Mouse (Mus musculus): Measurements from ENCODE around the gene Aff1. TPM values are rescaled to one million over a fixed set of nuclear protein-coding genes. Genes with fewer than 3 reads are reported as not detected.
A peak's percentile ranks its signal among the peaks of the same experiment; 100 is the strongest.

Aff1 gene
- polyA plus RNA-seq, 1 experiment from 2014 or later: 4.3 TPM

DNA sequence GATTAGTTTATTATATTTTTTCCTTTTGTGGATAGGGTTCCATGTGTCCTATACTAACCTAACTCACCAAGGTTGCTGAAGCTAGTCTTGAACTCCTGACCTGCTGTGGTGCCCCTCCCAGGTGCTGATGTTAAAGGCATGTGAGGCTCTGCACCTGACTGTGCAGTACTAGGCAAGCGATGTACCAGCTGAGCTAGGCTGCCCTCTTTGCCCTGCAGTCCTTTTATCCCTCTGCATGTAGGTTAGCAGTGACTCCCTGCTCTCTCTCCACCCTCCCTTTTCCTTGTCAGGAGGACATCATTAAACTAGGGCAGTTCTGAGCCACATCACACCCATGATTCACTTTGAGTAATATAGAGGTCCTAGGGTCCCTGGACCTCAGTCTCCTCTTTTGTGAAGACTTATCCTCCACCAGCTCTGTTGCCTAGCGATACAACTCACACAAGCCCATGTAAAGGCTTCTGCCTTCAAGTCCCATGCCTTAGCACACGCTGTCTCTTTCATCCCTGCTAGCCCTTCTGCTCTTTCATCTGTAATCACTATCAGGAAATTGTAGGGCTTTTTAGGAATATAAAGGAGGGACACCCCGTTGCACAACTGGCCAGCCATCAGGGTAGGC, 35.7 kb downstream of the Aff1 start:
- Histone ChIP-seq H3K4me1 (replicated peaks; ENCODE audit: control insufficient read depth, insufficient read depth) (no peaks in the 10 kb centered on the region), H3K9ac (ENCODE audit: low read length) (no peak overlapping the region), H3K27ac (replicated peaks) (no peak overlapping the region), H3K4me3 (ENCODE audit: low read depth, low read length) (no peak overlapping the region), H3K27me3 (ENCODE audit: control insufficient read depth, insufficient read depth, low read length) (no peaks in the 10 kb centered on the region), H3K36me3 (ENCODE audit: control insufficient read depth, insufficient read depth, low read length) (no peaks in the 10 kb centered on the region), H3K9me3 (ENCODE audit: control insufficient read depth, low read length) (no peaks in the 10 kb centered on the region), H3K4me2 (replicated peaks; ENCODE audit: low read depth) (no peak overlapping the region)
- ATAC-seq (ENCODE audit: low FRiP score, low TSS enrichment) (no peak), DNase-seq (ENCODE audit: low spot score) (no peak)
- 84% methylated on average over 4 of the region's 4 CpGs for WGBS
- TF ChIP-seq EP300 (optimal IDR thresholded peaks at IDR 0.05) (no peak), CTCF (IDR thresholded peaks at IDR 0.05; ENCODE audit: low read depth) (no peak)

DNA sequence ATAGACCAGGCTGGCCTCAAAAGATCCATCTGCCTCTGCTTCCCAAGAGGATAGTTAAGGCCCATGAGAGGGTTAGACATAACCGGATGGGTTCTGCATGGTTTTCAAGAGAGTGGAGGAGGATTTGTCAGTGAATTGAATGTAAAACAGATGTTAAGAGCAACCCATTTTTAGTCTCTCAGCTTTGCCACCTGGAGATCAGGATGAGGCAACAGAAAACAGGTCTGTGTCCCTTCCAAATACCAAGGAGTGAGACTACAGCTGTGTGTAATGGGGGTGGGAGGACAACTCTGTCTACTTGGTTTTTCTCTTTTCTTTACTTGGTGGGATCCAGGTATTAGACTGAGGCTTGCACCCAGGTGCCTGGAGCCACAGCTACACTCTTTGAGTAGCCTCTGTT, 37.1 kb downstream of the Aff1 start:
- ATAC-seq (ENCODE audit: low FRiP score, low TSS enrichment): no peak
- H3K4me3 ChIP-seq (ENCODE audit: low read depth, low read length): no peak overlapping the region
- H3K9me3 ChIP-seq (ENCODE audit: control insufficient read depth, low read length): no peaks in the 10 kb centered on the region
- TF ChIP-seq EP300 (optimal IDR thresholded peaks at IDR 0.05) (no peak), CTCF (IDR thresholded peaks at IDR 0.05; ENCODE audit: low read depth) (no peak)
- no peaks in the 10 kb centered on the region for H3K36me3 ChIP-seq (ENCODE audit: control insufficient read depth, insufficient read depth, low read length)
- no peak for DNase-seq (ENCODE audit: low spot score)
- H3K4me2 ChIP-seq (replicated peaks; ENCODE audit: low read depth): no peak overlapping the region
- no peaks in the 10 kb centered on the region for H3K4me1 ChIP-seq (replicated peaks; ENCODE audit: control insufficient read depth, insufficient read depth)
- no peak overlapping the region for H3K27ac ChIP-seq (replicated peaks)
- H3K27me3 ChIP-seq (ENCODE audit: control insufficient read depth, insufficient read depth, low read length): no peaks in the 10 kb centered on the region
- no peak overlapping the region for H3K9ac ChIP-seq (ENCODE audit: low read length)
- WGBS: 74% methylated on average over 1 of the region's 1 CpGs

DNA sequence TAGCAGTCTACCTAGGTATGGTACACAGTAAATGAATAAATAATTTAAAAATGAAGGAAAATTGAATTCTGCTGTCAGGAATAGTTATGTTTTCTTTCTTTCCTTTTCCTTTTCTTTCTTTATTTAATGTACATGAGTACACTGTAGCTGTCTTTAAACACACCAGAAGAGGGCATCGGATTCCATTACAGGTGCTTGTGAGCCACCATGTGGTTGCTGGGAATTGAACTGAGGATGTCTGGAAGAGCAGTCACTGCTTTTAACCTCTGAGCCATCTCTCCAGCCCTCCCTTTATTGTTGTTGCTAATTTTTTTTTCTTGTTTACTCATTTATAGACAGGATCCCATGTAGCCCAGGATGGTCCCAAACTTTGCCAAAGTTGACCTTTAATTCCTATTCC, 38.0 kb downstream of the Aff1 start:
- Histone ChIP-seq H3K4me3 (ENCODE audit: low read depth, low read length) (no peak overlapping the region), H3K27me3 (ENCODE audit: control insufficient read depth, insufficient read depth, low read length) (no peaks in the 10 kb centered on the region), H3K36me3 (ENCODE audit: control insufficient read depth, insufficient read depth, low read length) (no peaks in the 10 kb centered on the region), H3K4me2 (replicated peaks; ENCODE audit: low read depth) (no peak overlapping the region), H3K9ac (ENCODE audit: low read length) (no peak overlapping the region), H3K9me3 (ENCODE audit: control insufficient read depth, low read length) (no peaks in the 10 kb centered on the region), H3K27ac (replicated peaks) (no peak overlapping the region), H3K4me1 (replicated peaks; ENCODE audit: control insufficient read depth, insufficient read depth) (no peaks in the 10 kb centered on the region)
- DNase-seq (ENCODE audit: low spot score): no peak
- TF ChIP-seq CTCF (IDR thresholded peaks at IDR 0.05; ENCODE audit: low read depth) (peak; percentile 14; the same call in 1 of the 2 replicates), EP300 (optimal IDR thresholded peaks at IDR 0.05) (no peak)
- 95% methylated on average over 1 of the region's 1 CpGs for WGBS
- no peak for ATAC-seq (ENCODE audit: low FRiP score, low TSS enrichment)

DNA sequence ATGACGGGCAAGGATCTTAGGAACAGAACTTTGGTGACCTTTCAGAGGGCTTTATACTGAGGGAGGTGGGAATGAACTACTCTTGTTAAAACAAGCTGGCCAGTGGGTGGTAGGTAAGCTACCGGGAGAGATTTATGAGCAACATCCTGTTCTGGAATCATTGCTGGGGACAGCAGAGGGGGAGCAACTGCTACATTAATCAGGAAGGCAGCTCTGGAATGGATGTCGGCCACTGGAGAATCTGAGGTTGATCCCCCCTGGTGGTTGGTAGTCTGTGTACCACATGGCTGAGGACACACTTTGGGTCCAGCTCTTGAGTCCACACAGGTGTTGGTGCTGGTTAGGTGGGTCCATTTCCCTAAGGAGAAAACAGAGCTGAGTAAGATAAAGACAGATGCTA, 38.6 kb downstream of the Aff1 start:
- Histone ChIP-seq H3K9ac (ENCODE audit: low read length) (no peak overlapping the region), H3K27me3 (ENCODE audit: control insufficient read depth, insufficient read depth, low read length) (no peaks in the 10 kb centered on the region), H3K36me3 (ENCODE audit: control insufficient read depth, insufficient read depth, low read length) (no peaks in the 10 kb centered on the region), H3K27ac (replicated peaks) (no peak overlapping the region), H3K4me1 (replicated peaks; ENCODE audit: control insufficient read depth, insufficient read depth) (no peaks in the 10 kb centered on the region), H3K4me3 (ENCODE audit: low read depth, low read length) (no peak overlapping the region), H3K4me2 (replicated peaks; ENCODE audit: low read depth) (no peak overlapping the region), H3K9me3 (ENCODE audit: control insufficient read depth, low read length) (no peaks in the 10 kb centered on the region)
- 32% methylated on average over 3 of the region's 3 CpGs for WGBS
- TF ChIP-seq EP300 (optimal IDR thresholded peaks at IDR 0.05) (no peak), CTCF (IDR thresholded peaks at IDR 0.05; ENCODE audit: low read depth) (no peak; the same call in 1 of the 2 replicates)
- no peak for ATAC-seq (ENCODE audit: low FRiP score, low TSS enrichment)
- no peak for DNase-seq (ENCODE audit: low spot score)

DNA sequence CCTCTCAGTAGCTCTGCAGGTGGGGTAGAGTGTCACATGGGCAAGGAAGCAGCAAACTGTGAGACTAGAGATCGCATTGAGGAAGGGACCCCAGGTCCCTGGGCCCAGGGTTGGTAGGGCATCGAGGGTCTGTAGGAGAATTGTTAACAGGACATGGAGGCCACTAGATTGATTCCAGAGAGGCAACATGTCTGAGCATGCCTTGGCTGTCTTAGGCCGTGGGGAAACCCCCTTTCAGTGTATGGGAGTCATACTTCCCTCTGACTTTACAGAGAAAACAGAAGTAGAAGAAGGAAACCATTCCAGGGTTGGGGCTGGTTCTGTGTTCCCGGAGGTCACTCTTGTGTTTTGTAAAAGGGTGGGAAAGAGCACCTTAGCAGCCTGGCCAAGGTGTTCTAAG, 40.4 kb downstream of the Aff1 start:
- H3K9me3 ChIP-seq (ENCODE audit: control insufficient read depth, low read length): no peaks in the 10 kb centered on the region
- ATAC-seq (ENCODE audit: low FRiP score, low TSS enrichment) (no peak), DNase-seq (ENCODE audit: low spot score) (no peak)
- H3K4me3 ChIP-seq (ENCODE audit: low read depth, low read length): no peak overlapping the region
- 0 out of 2 replicates have a peak overlapping the region, but pooled peaks have one; percentile 30 for H3K27ac ChIP-seq (replicated peaks)
- no peaks in the 10 kb centered on the region for H3K36me3 ChIP-seq (ENCODE audit: control insufficient read depth, insufficient read depth, low read length)
- 79% methylated on average over 4 of the region's 4 CpGs for WGBS
- no peaks in the 10 kb centered on the region for H3K4me1 ChIP-seq (replicated peaks; ENCODE audit: control insufficient read depth, insufficient read depth)
- no peak overlapping the region for H3K9ac ChIP-seq (ENCODE audit: low read length)
- H3K4me2 ChIP-seq (replicated peaks; ENCODE audit: low read depth): no peak overlapping the region
- TF ChIP-seq CTCF (IDR thresholded peaks at IDR 0.05; ENCODE audit: low read depth): no peak
- no peak for TF ChIP-seq EP300 (optimal IDR thresholded peaks at IDR 0.05)
- H3K27me3 ChIP-seq (ENCODE audit: control insufficient read depth, insufficient read depth, low read length): no peaks in the 10 kb centered on the region

DNA sequence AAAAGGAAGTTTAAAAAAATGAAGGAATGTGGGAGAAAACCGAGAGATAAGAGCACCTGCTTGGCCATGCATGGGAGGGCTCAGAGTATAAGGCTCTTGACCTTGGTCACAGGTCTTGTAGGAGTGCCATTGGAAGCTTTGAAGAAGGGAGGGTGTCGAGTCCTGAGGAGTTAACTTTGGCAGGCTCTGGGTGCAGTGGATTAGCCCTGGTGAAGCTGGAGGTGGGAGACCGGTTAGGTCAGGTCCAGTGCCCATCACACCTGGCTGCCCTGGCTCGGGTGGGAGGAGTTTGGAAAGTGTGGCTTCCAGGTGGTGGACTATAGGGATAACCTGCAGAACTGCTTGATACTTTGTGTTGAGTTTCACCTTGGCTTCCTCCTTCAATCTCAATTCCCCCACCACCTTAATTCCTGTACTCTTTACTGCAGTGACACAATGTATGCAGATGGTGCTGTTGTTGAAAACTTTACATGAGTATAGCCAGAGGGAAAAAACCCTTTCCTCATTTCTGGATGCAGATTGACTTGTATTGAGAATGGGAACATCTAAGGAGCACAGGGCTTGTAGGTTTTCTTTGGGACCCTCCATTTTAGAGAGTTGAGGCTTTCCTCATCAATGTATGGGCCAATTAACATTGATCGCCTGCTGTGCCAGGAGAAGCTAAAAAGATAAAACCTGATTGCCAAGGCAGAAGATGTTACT, 43.4 kb downstream of the Aff1 start:
- 52% methylated on average over 5 of the region's 5 CpGs for WGBS
- no peak overlapping the region for H3K4me2 ChIP-seq (replicated peaks; ENCODE audit: low read depth)
- ATAC-seq (ENCODE audit: low FRiP score, low TSS enrichment) (peak; percentile 41; the same call in 1 of the 2 replicates), DNase-seq (ENCODE audit: low spot score) (peak; percentile 52)
- H3K27me3 ChIP-seq (ENCODE audit: control insufficient read depth, insufficient read depth, low read length): no peaks in the 10 kb centered on the region
- no peak overlapping the region for H3K9ac ChIP-seq (ENCODE audit: low read length)
- no peaks in the 10 kb centered on the region for H3K4me1 ChIP-seq (replicated peaks; ENCODE audit: control insufficient read depth, insufficient read depth)
- H3K27ac ChIP-seq (replicated peaks): peak overlapping the region; percentile 49; the same call in 1 of the 2 replicates
- TF ChIP-seq CTCF (IDR thresholded peaks at IDR 0.05; ENCODE audit: low read depth) (no peak), EP300 (optimal IDR thresholded peaks at IDR 0.05) (no peak)
- H3K9me3 ChIP-seq (ENCODE audit: control insufficient read depth, low read length): no peaks in the 10 kb centered on the region
- H3K36me3 ChIP-seq (ENCODE audit: control insufficient read depth, insufficient read depth, low read length): no peaks in the 10 kb centered on the region
- no peak overlapping the region for H3K4me3 ChIP-seq (ENCODE audit: low read depth, low read length)

Measured in stomach, postnatal 0 days (tissue).